Mouse (Mus musculus): ENCODE measurements at regions not wholly inside any gene's neighbourhood (a gene's known extent, or its start where the extent isn't known, plus 50 kb on each side); places are given as distances from the start of the nearest gene placed in this dataset.
"Not testable (repeated sequence)": the region's sequence is repeated elsewhere in the genome, so short reads cannot be mapped to it uniquely, and the experiment has no call there.

GRCm38 (mm10) chr12:71651251-71651650 lies 179.6 kb upstream of the Daam1 start:
- no peak overlapping the region for H3K9ac ChIP-seq
- H3K36me3 ChIP-seq, result no peaks in the 10 kb centered on the region
- H3K9me3 ChIP-seq (replicated peaks), result no peaks in the 10 kb centered on the region
- no peak overlapping the region for H3K4me3 ChIP-seq (replicated peaks)
- 58% methylated on average over 2 of the region's 2 CpGs for WGBS
- ATAC-seq (ENCODE audit: insufficient number of reproducible peaks, low FRiP score, low TSS enrichment, low read depth), result no peak
- H3K4me1 ChIP-seq, result no peaks in the 10 kb centered on the region
- no peak overlapping the region for H3K27ac ChIP-seq (replicated peaks)
- no peak overlapping the region for H3K4me2 ChIP-seq (replicated peaks)
- H3K27me3 ChIP-seq, result no peaks in the 10 kb centered on the region

GRCm38 (mm10) chr12:71693346-71694038 lies 137.4 kb upstream of the Daam1 start:
- no peak overlapping the region for H3K4me3 ChIP-seq (replicated peaks)
- no peaks in the 10 kb centered on the region for H3K27me3 ChIP-seq
- peak overlapping the region; percentile 29; the same call in 1 of the 2 replicates for H3K27ac ChIP-seq (replicated peaks)
- H3K4me1 ChIP-seq, result peaks cover 3% of the 10 kb centered on the region; the same call in 1 of the 2 replicates
- no peaks in the 10 kb centered on the region for H3K36me3 ChIP-seq
- WGBS, result 38% methylated on average over 10 of the region's 10 CpGs
- H3K4me2 ChIP-seq (replicated peaks), result no peak overlapping the region; the same call in 1 of the 2 replicates
- H3K9me3 ChIP-seq (replicated peaks), result no peaks in the 10 kb centered on the region
- ATAC-seq (ENCODE audit: insufficient number of reproducible peaks, low FRiP score, low TSS enrichment, low read depth), result 0 out of 2 replicates have a peak, but pooled peaks have one; percentile 19
- H3K9ac ChIP-seq, result no peak overlapping the region

- 77% methylated on average over 2 of the region's 2 CpGs for WGBS
- Histone ChIP-seq H3K9ac (no peak overlapping the region), H3K27ac (replicated peaks) (no peak overlapping the region), H3K4me1 (no peaks in the 10 kb centered on the region; the same call in 1 of the 2 replicates), H3K9me3 (replicated peaks) (no peaks in the 10 kb centered on the region), H3K4me3 (replicated peaks) (no peak overlapping the region), H3K27me3 (no peaks in the 10 kb centered on the region), H3K36me3 (no peaks in the 10 kb centered on the region), H3K4me2 (replicated peaks) (no peak overlapping the region)
- no peak for ATAC-seq (ENCODE audit: insufficient number of reproducible peaks, low FRiP score, low TSS enrichment, low read depth)
Observed at GRCm38 (mm10) chr12:71701753-71702152, 129.1 kb upstream of the Daam1 start.

GRCm38 (mm10) chr12:71702181-71702580 lies 128.7 kb upstream of the Daam1 start:
- no peaks in the 10 kb centered on the region for H3K9me3 ChIP-seq (replicated peaks)
- no peaks in the 10 kb centered on the region for H3K36me3 ChIP-seq
- H3K4me1 ChIP-seq, result no peaks in the 10 kb centered on the region; the same call in 1 of the 2 replicates
- no peak overlapping the region for H3K27ac ChIP-seq (replicated peaks)
- no peak overlapping the region for H3K9ac ChIP-seq
- ATAC-seq (ENCODE audit: insufficient number of reproducible peaks, low FRiP score, low TSS enrichment, low read depth), result no peak
- 56% methylated on average over 11 of the region's 11 CpGs for WGBS
- no peak overlapping the region for H3K4me2 ChIP-seq (replicated peaks)
- H3K4me3 ChIP-seq (replicated peaks), result no peak overlapping the region
- no peaks in the 10 kb centered on the region for H3K27me3 ChIP-seq

- Histone ChIP-seq H3K27me3 (no peaks in the 10 kb centered on the region), H3K27ac (replicated peaks) (no peak overlapping the region), H3K9me3 (replicated peaks) (no peaks in the 10 kb centered on the region), H3K9ac (no peak overlapping the region), H3K4me2 (replicated peaks) (no peak overlapping the region), H3K4me3 (replicated peaks) (no peak overlapping the region), H3K4me1 (no peaks in the 10 kb centered on the region; the same call in 1 of the 2 replicates), H3K36me3 (no peaks in the 10 kb centered on the region)
- no peak for ATAC-seq (ENCODE audit: insufficient number of reproducible peaks, low FRiP score, low TSS enrichment, low read depth)
- 69% methylated on average over 13 of the region's 13 CpGs for WGBS
Observed at GRCm38 (mm10) chr12:71703146-71703902, 127.6 kb upstream of the Daam1 start.

GRCm38 (mm10) chr12:71704431-71704830 lies 126.4 kb upstream of the Daam1 start:
- Histone ChIP-seq H3K36me3 (no peaks in the 10 kb centered on the region), H3K4me2 (replicated peaks) (no peak overlapping the region), H3K4me3 (replicated peaks) (no peak overlapping the region), H3K27ac (replicated peaks) (no peak overlapping the region), H3K27me3 (no peaks in the 10 kb centered on the region), H3K9me3 (replicated peaks) (no peaks in the 10 kb centered on the region), H3K4me1 (no peaks in the 10 kb centered on the region; the same call in 1 of the 2 replicates), H3K9ac (no peak overlapping the region)
- ATAC-seq (ENCODE audit: insufficient number of reproducible peaks, low FRiP score, low TSS enrichment, low read depth), result no peak
- WGBS, result 79% methylated on average over 6 of the region's 6 CpGs

DNA sequence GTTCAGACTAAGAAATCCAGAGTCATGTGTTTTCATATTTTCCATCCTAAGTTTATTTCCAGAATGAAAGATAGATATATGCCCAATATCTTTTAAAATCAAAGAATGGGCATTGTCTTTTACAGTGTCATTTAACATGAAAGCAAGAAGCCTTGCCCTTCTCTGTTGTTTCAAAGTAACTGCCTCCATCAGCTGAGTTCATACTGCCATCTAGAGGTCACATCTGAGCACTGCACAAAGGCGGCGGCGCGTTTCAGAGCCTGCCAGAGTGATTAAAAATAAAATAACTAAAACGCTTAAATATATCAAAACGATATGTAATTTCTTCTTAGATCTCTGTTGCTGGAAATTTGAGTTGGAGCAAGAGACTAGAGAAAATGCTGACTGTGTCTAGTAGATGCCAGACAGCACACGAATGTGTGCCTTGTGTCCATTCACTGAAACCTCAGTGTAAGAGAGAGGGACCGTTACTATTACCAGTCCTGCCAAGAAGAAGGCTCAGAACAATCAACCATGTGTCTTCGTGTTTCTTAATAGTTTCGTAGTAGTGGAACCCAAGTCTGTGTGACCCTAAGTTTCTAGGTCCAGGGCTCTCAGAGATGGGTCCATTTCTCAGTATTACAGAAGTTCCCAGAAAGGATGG lies 123.0 kb upstream of the Daam1 start:
- no peak for ATAC-seq (ENCODE audit: insufficient number of reproducible peaks, low FRiP score, low TSS enrichment, low read depth)
- no peaks in the 10 kb centered on the region for H3K36me3 ChIP-seq
- H3K9me3 ChIP-seq (replicated peaks), result no peaks in the 10 kb centered on the region
- 20% methylated on average over 10 of the region's 10 CpGs for WGBS
- no peaks in the 10 kb centered on the region for H3K4me1 ChIP-seq
- H3K9ac ChIP-seq, result no peak overlapping the region
- no peaks in the 10 kb centered on the region for H3K27me3 ChIP-seq
- no peak overlapping the region for H3K4me2 ChIP-seq (replicated peaks)
- no peak overlapping the region for H3K4me3 ChIP-seq (replicated peaks)
- H3K27ac ChIP-seq (replicated peaks), result no peak overlapping the region

- no peak overlapping the region for H3K27ac ChIP-seq (replicated peaks)
- no peaks in the 10 kb centered on the region for H3K36me3 ChIP-seq
- H3K9me3 ChIP-seq (replicated peaks), result no peaks in the 10 kb centered on the region
- H3K4me2 ChIP-seq (replicated peaks), result no peak overlapping the region
- no peaks in the 10 kb centered on the region for H3K4me1 ChIP-seq
- H3K4me3 ChIP-seq (replicated peaks), result no peak overlapping the region
- no peak overlapping the region for H3K9ac ChIP-seq
- no peak for ATAC-seq (ENCODE audit: insufficient number of reproducible peaks, low FRiP score, low TSS enrichment, low read depth)
- whole genome bisulfite sequencing, result 61% methylated on average over 7 of the region's 7 CpGs
- H3K27me3 ChIP-seq, result no peaks in the 10 kb centered on the region
Observed at GRCm38 (mm10) chr12:71714606-71715005, 116.3 kb upstream of the Daam1 start.

DNA sequence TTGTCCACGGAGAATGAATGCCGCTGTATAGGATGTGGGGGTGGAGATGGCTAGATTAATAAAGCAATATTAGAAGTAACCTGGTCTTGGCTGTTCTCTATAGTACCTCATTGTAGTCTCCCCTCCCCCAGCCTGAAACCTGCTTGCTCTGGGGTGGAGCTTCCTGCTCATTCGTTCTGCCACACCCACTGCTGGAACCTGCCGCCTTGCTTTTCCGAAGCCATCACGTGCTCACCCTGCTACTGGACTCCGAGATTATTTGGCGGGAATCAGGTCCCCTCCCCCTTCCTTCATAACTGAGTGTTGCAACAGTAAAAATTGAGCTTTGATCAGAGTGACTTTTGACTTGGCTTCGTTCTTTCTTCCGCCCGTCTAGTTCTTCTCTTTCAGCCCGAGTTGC lies 112.5 kb upstream of the Daam1 start:
- not testable (repeated sequence) for ATAC-seq (ENCODE audit: insufficient number of reproducible peaks, low FRiP score, low TSS enrichment, low read depth); H3K4me2 ChIP-seq (replicated peaks)

GRCm38 (mm10) chr12:71718911-71719310 lies 112.0 kb upstream of the Daam1 start:
- Histone ChIP-seq H3K4me3 (replicated peaks) (no peak overlapping the region), H3K9ac (no peak overlapping the region), H3K4me2 (replicated peaks) (no peak overlapping the region), H3K27me3 (no peaks in the 10 kb centered on the region), H3K4me1 (no peaks in the 10 kb centered on the region), H3K36me3 (no peaks in the 10 kb centered on the region), H3K27ac (replicated peaks) (no peak overlapping the region), H3K9me3 (replicated peaks) (no peaks in the 10 kb centered on the region)
- ATAC-seq (ENCODE audit: insufficient number of reproducible peaks, low FRiP score, low TSS enrichment, low read depth), result no peak
- 51% methylated on average over 7 of the region's 7 CpGs for WGBS

More for the DNA sequence above, 112.5 kb upstream of the Daam1 start:
- not testable (repeated sequence) for H3K4me3 ChIP-seq (replicated peaks); H3K9me3 ChIP-seq (replicated peaks); H3K9ac ChIP-seq; H3K4me1 ChIP-seq; H3K36me3 ChIP-seq; H3K27ac ChIP-seq (replicated peaks); H3K27me3 ChIP-seq
- WGBS, result 69% methylated on average over 12 of the region's 12 CpGs

GRCm38 (mm10) chr12:71725140-71725539 lies 105.7 kb upstream of the Daam1 start:
- Histone ChIP-seq H3K27me3 (no peaks in the 10 kb centered on the region), H3K4me1 (peaks cover 10% of the 10 kb centered on the region; the same call in 1 of the 2 replicates), H3K4me3 (replicated peaks) (no peak overlapping the region), H3K27ac (replicated peaks) (peak overlapping the region; percentile 82), H3K9me3 (replicated peaks) (no peaks in the 10 kb centered on the region), H3K36me3 (no peaks in the 10 kb centered on the region), H3K9ac (no peak overlapping the region), H3K4me2 (replicated peaks) (no peak overlapping the region)
- WGBS, result 26% methylated on average over 5 of the region's 5 CpGs
- ATAC-seq (ENCODE audit: insufficient number of reproducible peaks, low FRiP score, low TSS enrichment, low read depth), result no peak
